Mouse (Mus musculus): ENCODE results near the gene Baiap3. TPM values are rescaled to one million over a fixed set of nuclear protein-coding genes. Genes with fewer than 3 reads are reported as not detected.
"Not testable (repeated sequence)": the region's sequence is repeated elsewhere in the genome, so short reads cannot be mapped to it uniquely, and the experiment has no call there.

Baiap3 gene
- polyA plus RNA-seq, 1 experiment from 2014 or later, result 1.0 TPM

GRCm38 (mm10) chr17:25225659-25226058, 30.5 kb downstream of the Baiap3 start:
- Histone ChIP-seq H3K9ac (ENCODE audit: low read depth, low read length) (no peak overlapping the region), H3K27me3 (ENCODE audit: insufficient read depth, low read length) (no peaks in the 10 kb centered on the region), H3K36me3 (ENCODE audit: insufficient read depth, low read length) (0 out of 2 replicates have a peak, but pooled peaks cover 16% of the 10 kb centered on the region), H3K9me3 (replicated peaks; ENCODE audit: low read length) (no peaks in the 10 kb centered on the region), H3K27ac (no peak overlapping the region), H3K4me2 (ENCODE audit: low read length) (no peak overlapping the region), H3K4me3 (replicated peaks; ENCODE audit: low read depth, low read length) (no peak overlapping the region), H3K4me1 (replicated peaks; ENCODE audit: insufficient read depth, low read length) (peaks cover 8% of the 10 kb centered on the region; the same call in 1 of the 2 replicates)
- no peak for ATAC-seq (replicated peaks; ENCODE audit: low FRiP score, low read depth)
- DNase-seq (ENCODE audit: low spot score), result no peak
- TF ChIP-seq CTCF (IDR thresholded peaks at IDR 0.05; ENCODE audit: low read depth), result no peak
- WGBS, result 84% methylated on average over 4 of the region's 4 CpGs

- no peaks in the 10 kb centered on the region for H3K27me3 ChIP-seq (ENCODE audit: insufficient read depth, low read length)
- TF ChIP-seq CTCF (IDR thresholded peaks at IDR 0.05; ENCODE audit: low read depth), result no peak
These were observed 31.5 kb downstream of the Baiap3 start for GRCm38 (mm10) chr17:25224586-25225222.

GRCm38 (mm10) chr17:25222951-25223601, 33.1 kb downstream of the Baiap3 start:
- 51% methylated on average over 6 of the region's 6 CpGs for WGBS
- Histone ChIP-seq H3K27ac (no peak overlapping the region), H3K4me2 (ENCODE audit: low read length) (peak overlapping the region; percentile 37), H3K9me3 (replicated peaks; ENCODE audit: low read length) (no peaks in the 10 kb centered on the region), H3K4me1 (replicated peaks; ENCODE audit: insufficient read depth, low read length) (peaks cover 8% of the 10 kb centered on the region; the same call in 1 of the 2 replicates), H3K27me3 (ENCODE audit: insufficient read depth, low read length) (no peaks in the 10 kb centered on the region), H3K9ac (ENCODE audit: low read depth, low read length) (no peak overlapping the region), H3K4me3 (replicated peaks; ENCODE audit: low read depth, low read length) (no peak overlapping the region), H3K36me3 (ENCODE audit: insufficient read depth, low read length) (peaks cover 14% of the 10 kb centered on the region; the same call in 1 of the 2 replicates)
- TF ChIP-seq CTCF (IDR thresholded peaks at IDR 0.05; ENCODE audit: low read depth), result no peak
- ATAC-seq (replicated peaks; ENCODE audit: low FRiP score, low read depth) (no peak), DNase-seq (ENCODE audit: low spot score) (no peak)

More at GRCm38 (mm10) chr17:25224586-25225222, 31.5 kb downstream of the Baiap3 start:
- Histone ChIP-seq H3K9ac (ENCODE audit: low read depth, low read length) (no peak overlapping the region), H3K4me1 (replicated peaks; ENCODE audit: insufficient read depth, low read length) (peaks cover 8% of the 10 kb centered on the region; the same call in 1 of the 2 replicates), H3K4me3 (replicated peaks; ENCODE audit: low read depth, low read length) (no peak overlapping the region), H3K9me3 (replicated peaks; ENCODE audit: low read length) (no peaks in the 10 kb centered on the region), H3K27ac (no peak overlapping the region), H3K4me2 (ENCODE audit: low read length) (no peak overlapping the region), H3K36me3 (ENCODE audit: insufficient read depth, low read length) (0 out of 2 replicates have a peak, but pooled peaks cover 16% of the 10 kb centered on the region)
- DNase-seq (ENCODE audit: low spot score) (no peak), ATAC-seq (replicated peaks; ENCODE audit: low FRiP score, low read depth) (no peak)
- WGBS, result 87% methylated on average over 7 of the region's 7 CpGs

- not testable (repeated sequence) for H3K4me3 ChIP-seq (replicated peaks; ENCODE audit: low read depth, low read length); H3K27me3 ChIP-seq (ENCODE audit: insufficient read depth, low read length); DNase-seq (ENCODE audit: low spot score); H3K4me1 ChIP-seq (replicated peaks; ENCODE audit: insufficient read depth, low read length); H3K27ac ChIP-seq; H3K9ac ChIP-seq (ENCODE audit: low read depth, low read length); H3K9me3 ChIP-seq (replicated peaks; ENCODE audit: low read length)
- ATAC-seq (replicated peaks; ENCODE audit: low FRiP score, low read depth), result peak; percentile 80
- WGBS, result 23% methylated on average over 11 of the region's 28 CpGs
- H3K36me3 ChIP-seq (ENCODE audit: insufficient read depth, low read length), result peaks cover 14% of the 10 kb centered on the region; the same call in 1 of the 2 replicates
- H3K4me2 ChIP-seq (ENCODE audit: low read length), result peak overlapping the region; percentile 72
These were observed 33.6 kb downstream of the Baiap3 start for GRCm38 (mm10) chr17:25222504-25222940.

GRCm38 (mm10) chr17:25221821-25222503, 34.2 kb downstream of the Baiap3 start:
- peak; percentile 44 for DNase-seq (ENCODE audit: low spot score)
- 2% methylated on average over 14 of the region's 30 CpGs for WGBS
- ATAC-seq (replicated peaks; ENCODE audit: low FRiP score, low read depth), result peak; percentile 84
- Histone ChIP-seq H3K36me3 (ENCODE audit: insufficient read depth, low read length) (peaks cover 10% of the 10 kb centered on the region; the same call in 1 of the 2 replicates), H3K4me1 (replicated peaks; ENCODE audit: insufficient read depth, low read length) (peaks cover 8% of the 10 kb centered on the region; the same call in 1 of the 2 replicates), H3K9me3 (replicated peaks; ENCODE audit: low read length) (no peaks in the 10 kb centered on the region), H3K9ac (ENCODE audit: low read depth, low read length) (peak overlapping the region; percentile 52; the same call in 1 of the 2 replicates), H3K27ac (0 out of 2 replicates have a peak overlapping the region, but pooled peaks have one; percentile 25), H3K4me3 (replicated peaks; ENCODE audit: low read depth, low read length) (peak overlapping the region; percentile 29; the same call in 1 of the 2 replicates), H3K4me2 (ENCODE audit: low read length) (peak overlapping the region; percentile 72), H3K27me3 (ENCODE audit: insufficient read depth, low read length) (no peaks in the 10 kb centered on the region)
- TF ChIP-seq CTCF (IDR thresholded peaks at IDR 0.05; ENCODE audit: low read depth), result peak; percentile 33; the same call in 1 of the 2 replicates

- Histone ChIP-seq H3K36me3 (ENCODE audit: insufficient read depth, low read length) (peaks cover 19% of the 10 kb centered on the region; the same call in 1 of the 2 replicates), H3K9ac (ENCODE audit: low read depth, low read length) (no peak overlapping the region), H3K4me2 (ENCODE audit: low read length) (no peak overlapping the region), H3K27ac (no peak overlapping the region), H3K4me1 (replicated peaks; ENCODE audit: insufficient read depth, low read length) (peaks cover 8% of the 10 kb centered on the region; the same call in 1 of the 2 replicates), H3K27me3 (ENCODE audit: insufficient read depth, low read length) (no peaks in the 10 kb centered on the region), H3K4me3 (replicated peaks; ENCODE audit: low read depth, low read length) (no peak overlapping the region), H3K9me3 (replicated peaks; ENCODE audit: low read length) (no peaks in the 10 kb centered on the region)
- TF ChIP-seq CTCF (IDR thresholded peaks at IDR 0.05; ENCODE audit: low read depth), result no peak
- no peak for ATAC-seq (replicated peaks; ENCODE audit: low FRiP score, low read depth)
- DNase-seq (ENCODE audit: low spot score), result no peak
- WGBS, result 76% methylated on average over 1 of the region's 1 CpGs
These were observed 35.4 kb downstream of the Baiap3 start for GRCm38 (mm10) chr17:25220746-25221145.

Measured in kidney, postnatal 0 days (tissue).